Mouse (Mus musculus): ENCODE data around the gene Cd151.
"Not testable (repeated sequence)": the region's sequence is repeated elsewhere in the genome, so short reads cannot be mapped to it uniquely, and the experiment has no call there.

GRCm38 (mm10) chr7:141446374-141446773 lies 20.8 kb upstream of the Cd151 start:
- TF ChIP-seq CTCF (conservative IDR thresholded peaks at IDR 0.05; ENCODE audit: low read length); POU5F1 (IDR thresholded peaks at IDR 0.05; ENCODE audit: borderline replicate concordance, low read length); NANOG (IDR thresholded peaks at IDR 0.05; ENCODE audit: borderline replicate concordance, low read length): not testable (repeated sequence)

All from E14TG2a.4 (cell line).